Mouse (Mus musculus): ENCODE measurements around the gene Zfp566.
"Not testable (repeated sequence)": the region's sequence is repeated elsewhere in the genome, so short reads cannot be mapped to it uniquely, and the experiment has no call there.

Gene Zfp566

GRCm38 (mm10) chr7:30090092-30090969 lies at the start of gene Zfp566, which contains the start of gene Gm26920:
Zfp566 (minus strand) TSS chr7:30090527.
Gm26920 (minus strand) TSS chr7:30090410.
- peak; percentile 85 for ATAC-seq (ENCODE audit: low TSS enrichment)

DNA sequence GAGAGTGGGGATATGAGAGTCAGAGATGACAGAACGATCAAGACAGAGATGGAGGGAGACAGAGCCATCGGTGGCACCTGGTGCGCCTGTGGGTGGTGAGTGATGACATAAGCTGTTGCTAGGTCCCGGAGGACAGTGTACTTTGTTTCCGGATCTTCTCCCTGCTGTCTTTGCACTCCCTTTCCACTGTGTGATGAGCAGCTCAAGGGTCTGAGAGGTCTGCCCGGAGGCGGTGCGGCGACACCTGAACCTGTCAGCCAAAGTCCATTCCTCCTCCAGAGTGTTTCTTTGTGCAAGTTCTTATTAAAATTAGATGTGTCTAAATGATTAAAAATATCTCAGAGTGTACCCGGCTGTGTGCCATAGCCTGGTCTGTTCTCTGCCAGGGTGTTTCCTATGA lies 46.5 kb upstream of the Zfp566 start:
- ATAC-seq (ENCODE audit: low TSS enrichment): no peak; the same call in 1 of the 2 replicates

GRCm38 (mm10) chr7:30132396-30132795 lies 42.1 kb upstream of the Zfp566 start:
- no peak for ATAC-seq (ENCODE audit: low TSS enrichment)

DNA sequence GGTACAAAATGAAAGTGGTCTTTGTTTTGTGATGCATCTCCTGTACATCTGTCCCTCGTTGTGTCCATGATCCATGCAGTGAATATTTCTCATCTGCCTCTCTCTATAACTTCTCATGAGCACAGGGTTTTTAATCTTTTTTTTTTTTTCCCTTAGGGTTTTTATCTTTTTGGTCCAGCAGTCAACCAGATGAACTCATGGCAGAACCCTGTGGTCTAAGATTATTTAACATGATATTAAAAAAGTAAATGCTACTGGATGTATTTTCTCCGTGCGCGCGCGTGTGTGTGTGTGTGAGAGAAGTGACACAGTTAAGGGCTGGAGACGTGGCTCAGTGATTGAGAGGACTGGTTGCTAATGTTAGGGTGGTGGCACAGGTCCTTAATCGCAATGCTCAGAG lies 39.6 kb upstream of the Zfp566 start:
- ATAC-seq (ENCODE audit: low TSS enrichment): no peak

GRCm38 (mm10) chr7:30122188-30122530 lies 31.8 kb upstream of the Zfp566 start:
- ATAC-seq (ENCODE audit: low TSS enrichment): peak; percentile 15; the same call in 1 of the 2 replicates

DNA sequence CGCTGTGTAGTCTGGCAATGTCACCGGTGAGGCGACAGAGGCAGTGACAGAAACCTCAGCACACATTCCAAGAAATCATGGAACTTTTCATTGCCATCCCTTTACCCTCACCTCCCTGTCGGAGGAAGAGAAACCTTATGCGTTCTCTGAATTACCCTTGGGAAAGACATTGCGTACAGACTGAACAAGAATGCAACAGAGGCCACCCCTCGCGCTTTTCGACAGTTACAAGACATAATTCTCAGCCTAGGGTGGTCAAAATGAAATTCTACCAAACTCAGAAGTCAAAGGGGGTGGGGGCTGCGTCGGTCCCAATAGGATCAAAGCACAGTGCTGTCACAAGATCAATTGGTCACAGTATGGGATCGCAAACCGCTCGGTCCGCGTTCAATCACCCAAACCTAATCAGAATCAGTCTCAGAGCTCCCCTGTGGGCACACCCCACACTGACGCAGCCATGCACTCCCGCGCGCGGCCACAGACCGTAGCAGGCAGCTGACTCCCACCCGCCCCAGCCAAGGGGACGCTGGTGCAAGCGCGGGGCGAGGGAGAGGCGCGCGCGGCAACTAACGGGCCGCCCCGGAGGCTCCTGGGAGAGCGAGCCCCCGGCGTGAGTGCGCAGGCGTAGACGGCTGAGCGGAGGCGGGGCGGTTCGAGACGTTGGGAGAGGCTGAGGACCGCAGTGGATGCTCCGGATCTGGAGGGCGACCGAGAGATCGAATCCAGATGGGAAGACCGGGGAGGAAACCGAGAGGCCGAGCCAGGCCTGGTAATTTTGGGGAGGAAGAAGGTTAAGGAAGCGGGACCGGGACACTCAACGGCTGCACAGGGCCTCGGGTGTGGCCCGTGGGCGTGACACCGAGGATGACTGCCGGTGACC lies 31.2 kb upstream of the Zfp566 start, which contains the start of gene Zfp382:
Zfp382 (plus strand) TSS at position 635 of the 880 bp plus-strand sequence.
- peak; percentile 95 for ATAC-seq (ENCODE audit: low TSS enrichment)

GRCm38 (mm10) chr7:30117935-30118334 lies 27.6 kb upstream of the Zfp566 start:
- ATAC-seq (ENCODE audit: low TSS enrichment): not testable (repeated sequence)

- no peak for ATAC-seq (ENCODE audit: low TSS enrichment)
Observed at GRCm38 (mm10) chr7:30116076-30116475, 25.7 kb upstream of the Zfp566 start.

DNA sequence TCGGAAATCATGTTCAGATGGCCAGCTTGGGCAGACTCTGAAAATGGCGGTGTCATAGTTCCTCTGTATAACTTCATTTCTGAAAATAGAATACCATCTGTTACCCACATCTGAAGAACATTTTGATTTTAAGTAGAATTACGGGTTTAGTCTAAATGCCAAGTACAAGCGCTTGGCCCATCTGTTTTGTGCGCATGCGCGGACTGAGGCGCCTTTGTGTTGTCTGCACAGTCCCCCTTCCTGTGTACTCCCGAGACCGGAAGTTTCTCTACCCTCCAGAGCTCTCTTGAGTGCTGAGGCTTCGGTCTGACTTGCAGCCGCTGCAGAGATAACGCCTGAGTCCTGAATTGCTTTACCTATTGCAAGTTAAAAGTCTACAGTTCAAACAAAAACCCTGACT lies 9.0 kb upstream of the Zfp566 start:
- ATAC-seq (ENCODE audit: low TSS enrichment): peak; percentile 27; the same call in 1 of the 2 replicates

GRCm38 (mm10) chr7:30095551-30096125 lies 5.3 kb upstream of the Zfp566 start:
- no peak for ATAC-seq (ENCODE audit: low TSS enrichment)

DNA sequence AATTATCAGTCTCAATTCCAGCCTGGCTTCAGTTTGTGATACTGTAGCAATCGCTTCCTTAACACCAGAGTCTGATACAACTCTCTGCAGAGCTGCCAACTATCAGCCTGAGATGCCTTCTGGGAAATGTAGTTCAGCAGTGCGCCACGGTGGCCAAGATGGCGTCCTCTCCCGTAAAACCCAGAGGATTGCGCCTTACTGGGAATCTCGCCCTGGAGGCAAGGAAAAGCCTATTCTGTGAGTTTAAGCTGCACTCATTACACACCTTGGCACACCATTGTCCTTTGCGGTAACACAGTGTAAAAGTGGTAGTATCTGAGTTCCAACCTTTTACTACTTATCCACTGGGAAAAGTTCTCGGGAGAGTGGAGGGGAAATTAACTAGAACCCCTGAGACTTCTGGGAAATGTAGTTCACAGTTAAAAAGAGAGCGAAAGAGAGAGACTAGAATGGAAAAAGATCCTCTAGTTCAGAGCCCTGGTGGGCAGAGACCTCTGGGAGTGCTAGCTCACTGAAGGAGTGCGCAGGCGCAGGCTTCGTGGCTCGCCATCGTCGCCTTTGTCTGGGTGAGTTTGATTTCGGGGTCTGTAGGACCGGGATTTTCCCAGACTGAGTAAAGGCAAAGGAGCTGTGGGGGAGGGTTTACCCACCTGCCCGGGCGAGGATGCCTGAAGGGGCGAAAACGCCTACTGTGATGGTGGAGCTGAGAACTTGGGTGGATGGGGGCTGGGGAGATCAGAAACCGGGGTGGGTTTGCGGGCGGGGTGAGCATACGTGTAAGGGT lies 4.5 kb upstream of the Zfp566 start, which contains the start of gene Zfp260:
Zfp260 (plus strand) TSS at position 132 of the 784 bp plus-strand sequence.
- ATAC-seq (ENCODE audit: low TSS enrichment): peak; percentile 69

- no peak for ATAC-seq (ENCODE audit: low TSS enrichment)
Observed at GRCm38 (mm10) chr7:30093918-30094415, 3.6 kb upstream of the Zfp566 start.

DNA sequence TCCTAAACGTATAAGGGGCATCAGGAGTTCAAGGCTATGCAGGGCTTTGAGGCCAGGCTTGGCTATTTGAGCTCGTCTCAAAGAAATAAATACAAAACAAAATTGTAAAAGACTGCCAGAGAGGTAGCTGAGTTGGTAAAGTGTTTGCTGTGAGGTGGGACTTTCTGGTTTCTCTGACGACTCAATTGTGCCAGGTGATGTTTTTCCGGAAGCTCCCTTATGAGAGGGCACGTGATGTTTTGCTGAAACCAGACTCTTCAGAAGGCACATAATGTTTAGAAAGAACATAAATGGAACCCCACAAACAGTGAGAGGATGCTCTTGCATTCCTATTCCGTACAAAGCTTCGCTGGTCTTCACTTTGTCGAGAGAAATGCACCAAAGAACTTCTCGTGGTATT lies 2.3 kb upstream of the Zfp566 start:
- ATAC-seq (ENCODE audit: low TSS enrichment): no peak

DNA sequence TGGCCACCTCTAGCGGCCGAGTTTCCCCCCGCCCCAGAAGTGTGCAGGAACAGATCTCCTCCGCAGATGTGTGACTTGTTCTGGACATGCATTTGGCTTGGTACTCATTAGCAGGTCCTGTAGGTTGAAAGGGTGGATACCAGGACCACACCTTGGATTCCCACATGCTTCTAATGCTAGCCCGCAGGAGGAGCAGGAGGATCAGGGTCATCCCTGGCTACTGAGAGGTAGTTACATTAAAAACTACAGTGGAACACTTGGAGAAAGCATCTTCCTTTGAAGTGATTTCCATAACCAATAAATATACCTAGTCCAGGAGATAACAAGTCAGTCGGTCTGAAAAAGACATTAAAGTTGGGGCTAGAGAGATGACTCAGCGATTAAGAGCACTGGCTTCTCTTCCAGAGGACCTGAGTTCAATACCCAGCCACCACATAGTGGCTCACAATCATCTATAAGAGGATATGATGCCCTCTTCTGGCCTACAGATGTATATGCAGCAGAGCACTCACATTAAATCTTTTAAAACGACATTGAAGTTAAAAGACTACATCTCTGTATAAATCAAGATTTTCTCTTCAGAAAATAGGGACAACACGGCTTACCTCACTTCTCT lies 751 bp upstream of the Zfp566 start:
- no peak for ATAC-seq (ENCODE audit: low TSS enrichment)

DNA sequence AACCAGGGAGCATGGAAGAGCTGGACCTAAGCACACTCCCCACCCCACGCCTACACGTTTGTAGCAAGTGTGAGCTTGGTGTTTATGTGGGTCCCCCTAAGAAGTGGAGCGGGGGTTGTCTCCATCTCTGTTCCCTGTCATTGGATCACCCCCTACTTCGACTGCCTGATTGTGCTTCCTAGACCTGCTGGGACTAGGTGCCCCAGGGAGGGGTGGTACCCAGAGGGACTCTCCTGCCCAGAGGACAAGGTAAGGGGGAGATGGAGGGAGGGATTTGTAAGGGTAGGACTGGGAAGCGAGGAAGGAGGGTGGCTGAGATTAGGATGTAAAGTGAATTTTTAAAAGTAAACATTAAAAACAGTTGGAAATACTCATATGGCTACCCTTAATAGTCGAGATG lies 922 bp downstream of the Zfp566 start:
- ATAC-seq (ENCODE audit: low TSS enrichment): no peak

DNA sequence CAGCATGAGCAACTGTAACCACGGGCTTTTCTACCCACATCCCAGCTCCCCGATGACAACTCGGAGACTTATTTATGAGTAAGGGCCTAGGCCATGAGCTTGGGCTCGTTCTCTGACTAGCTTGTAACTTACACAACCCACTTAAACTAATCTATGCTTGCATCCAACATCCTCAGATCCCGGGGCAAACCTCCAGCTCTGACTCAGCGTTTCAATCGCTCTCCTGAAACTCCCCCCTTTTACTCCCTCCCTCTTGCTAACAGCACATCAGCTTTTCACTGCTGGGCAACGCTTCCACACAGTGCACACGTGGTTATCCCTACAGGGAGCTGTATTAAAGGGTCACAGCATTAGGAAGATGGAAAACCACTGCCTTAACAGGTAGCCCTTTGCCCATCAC lies 3.8 kb downstream of the Zfp566 start:
- peak; percentile 24; the same call in 1 of the 2 replicates for ATAC-seq (ENCODE audit: low TSS enrichment)

GRCm38 (mm10) chr7:30072146-30073028 lies 17.9 kb downstream of the Zfp566 start, which contains the start of gene Zfp82:
Zfp82 (minus strand) TSS chr7:30072900.
- ATAC-seq (ENCODE audit: low TSS enrichment): peak; percentile 97

DNA sequence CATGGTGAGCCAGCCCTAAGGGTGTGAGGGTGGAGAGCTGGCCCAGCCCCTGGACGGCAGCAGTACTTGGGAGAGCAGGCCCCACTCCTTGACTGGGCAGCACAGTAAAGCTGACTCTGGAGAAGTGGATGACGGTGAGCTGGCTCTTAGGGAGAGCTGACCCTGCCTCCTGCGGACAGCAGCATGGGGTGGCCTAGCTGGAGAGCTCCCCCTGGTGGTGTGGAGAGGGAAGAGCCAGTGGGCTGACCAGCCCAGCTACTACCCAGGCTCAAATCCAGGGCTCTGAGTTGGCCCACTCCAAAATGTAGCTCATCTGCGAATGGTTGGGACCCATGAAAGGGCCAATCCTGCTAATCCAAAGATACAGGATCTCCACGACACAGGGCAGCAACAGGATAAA lies 25.7 kb downstream of the Zfp566 start:
- ATAC-seq (ENCODE audit: low TSS enrichment): no peak

GRCm38 (mm10) chr7:30062478-30062877 lies 27.8 kb downstream of the Zfp566 start:
- no peak for ATAC-seq (ENCODE audit: low TSS enrichment)
